Mouse (Mus musculus): ENCODE measurements around the gene Cttnbp2.
A peak's percentile ranks its signal among the peaks of the same experiment; 100 is the strongest.

Cttnbp2 gene

GRCm38 (mm10) chr6:18514480-18515352, at the start of gene Cttnbp2:
Gene Cttnbp2, minus strand, starts transcription at chr6:18514843.
- peak; percentile 74 for DNase-seq (ENCODE audit: low spot score)

- no peak for DNase-seq (ENCODE audit: low spot score)
Measured at GRCm38 (mm10) chr6:18559019-18559418, 44.4 kb upstream of the Cttnbp2 start.

DNA sequence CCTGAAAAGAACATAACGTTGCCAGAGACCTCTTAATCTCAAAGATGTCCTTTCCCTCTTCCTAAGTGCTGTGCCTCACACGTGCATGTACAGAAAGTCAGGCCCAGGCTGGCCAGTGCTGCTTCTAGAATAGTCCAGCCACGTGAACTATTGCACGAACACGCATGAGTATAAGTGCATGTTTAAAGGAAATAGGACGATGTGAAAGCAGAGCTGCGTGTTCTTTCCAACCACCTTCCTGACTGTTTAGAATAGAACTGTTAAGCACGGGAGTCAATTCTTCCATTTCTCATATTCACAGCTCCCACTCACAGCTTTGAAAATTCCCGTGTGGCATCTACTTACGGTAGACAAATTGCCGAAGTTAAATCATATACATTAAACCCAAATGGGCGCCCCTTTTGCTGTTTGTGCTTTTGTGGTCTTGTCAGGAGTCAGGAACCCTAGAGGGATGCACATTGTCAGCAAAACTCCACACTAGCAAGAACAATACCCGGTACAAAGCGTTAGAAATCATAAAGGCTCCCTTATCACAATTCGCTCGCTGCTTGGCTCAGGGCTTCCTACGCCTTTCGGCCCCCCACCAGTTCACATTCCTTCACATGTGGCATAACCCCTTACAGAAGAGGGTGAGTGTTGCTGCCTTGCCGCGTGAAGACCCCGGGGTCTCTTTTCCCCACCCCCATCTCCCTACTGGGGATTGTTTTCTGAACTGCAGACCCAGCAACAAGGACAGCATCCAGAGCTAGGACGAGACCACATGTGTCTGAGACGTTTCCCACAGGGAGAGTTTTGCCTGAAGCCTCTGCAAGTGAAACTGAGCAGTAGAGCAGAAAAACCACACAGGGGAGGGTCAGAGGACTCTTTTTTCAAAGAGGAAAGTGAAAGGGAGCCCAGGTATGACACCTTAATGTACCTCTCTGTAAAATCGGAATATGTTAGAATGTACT, 33.1 kb upstream of the Cttnbp2 start:
- no peak for DNase-seq (ENCODE audit: low spot score)

GRCm38 (mm10) chr6:18543878-18544277, 29.2 kb upstream of the Cttnbp2 start:
- no peak for DNase-seq (ENCODE audit: low spot score)

- no peak for DNase-seq (ENCODE audit: low spot score)
Measured at GRCm38 (mm10) chr6:18540396-18540795, 25.8 kb upstream of the Cttnbp2 start.

GRCm38 (mm10) chr6:18530394-18530793, 15.8 kb upstream of the Cttnbp2 start:
- no peak for DNase-seq (ENCODE audit: low spot score)

GRCm38 (mm10) chr6:18517626-18518025, 3.0 kb upstream of the Cttnbp2 start:
- DNase-seq (ENCODE audit: low spot score), result no peak

DNA sequence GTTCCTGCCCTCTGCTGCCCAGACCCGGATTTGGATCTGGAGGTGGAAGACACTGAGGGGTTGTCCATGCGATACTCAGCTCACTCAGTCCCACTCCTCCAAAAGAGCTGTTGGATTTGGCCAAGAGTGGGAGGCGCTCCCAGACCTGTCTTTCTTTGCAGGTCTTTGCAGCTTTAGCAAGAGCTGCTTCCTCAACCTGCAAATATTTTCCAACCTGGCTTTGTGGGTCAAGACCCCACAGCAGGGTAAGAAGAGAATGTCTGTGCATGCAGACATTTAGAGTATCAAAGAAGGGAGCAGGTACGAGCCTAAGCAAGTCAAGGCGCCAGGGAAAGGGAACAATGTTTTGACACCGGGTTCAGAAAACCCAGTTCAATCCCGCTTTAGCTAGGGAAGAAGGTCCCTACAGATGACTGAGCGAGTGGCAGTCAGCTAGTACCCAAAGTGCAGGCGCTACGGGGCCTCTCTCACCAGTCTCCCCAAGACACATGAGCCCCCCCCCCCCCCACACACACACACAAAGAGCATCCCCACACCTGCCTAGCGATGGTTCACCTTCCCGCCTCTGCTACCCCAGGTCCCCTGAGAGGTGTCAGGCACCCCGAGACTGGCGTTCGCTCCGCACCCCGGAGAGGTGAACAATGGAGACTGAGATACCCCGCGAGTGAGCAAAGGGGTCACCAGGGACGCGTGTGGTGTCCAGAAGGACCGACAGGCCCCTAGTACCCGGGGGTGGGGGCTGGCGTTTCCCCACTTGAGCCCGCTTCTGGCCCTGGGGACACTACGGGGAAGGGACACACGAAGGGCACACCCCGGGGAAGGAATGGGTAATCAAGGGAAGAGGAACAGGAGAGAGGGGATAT, 801 bp downstream of the Cttnbp2 start:
- no peak for DNase-seq (ENCODE audit: low spot score)

DNA sequence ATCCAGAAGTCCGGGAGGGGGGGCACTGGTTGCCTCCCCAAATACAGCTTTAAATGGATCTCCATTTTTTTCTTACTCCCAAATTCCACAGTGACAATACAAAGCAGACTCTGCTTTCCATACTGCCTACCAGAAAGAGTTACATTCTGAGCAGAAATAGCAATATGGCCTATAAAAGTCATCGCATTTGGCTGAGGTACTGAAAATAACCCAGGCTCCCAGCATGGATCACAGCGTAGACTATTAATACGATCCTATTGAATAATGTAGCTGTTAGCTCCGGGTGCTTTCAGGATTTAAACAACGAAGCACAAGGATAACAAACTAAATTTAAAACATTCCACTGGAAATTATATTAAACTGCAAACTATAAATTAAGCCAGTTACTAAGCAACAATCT, 2.8 kb downstream of the Cttnbp2 start:
- DNase-seq (ENCODE audit: low spot score), result no peak

GRCm38 (mm10) chr6:18508036-18508435, 6.6 kb downstream of the Cttnbp2 start:
- DNase-seq (ENCODE audit: low spot score), result no peak

DNA sequence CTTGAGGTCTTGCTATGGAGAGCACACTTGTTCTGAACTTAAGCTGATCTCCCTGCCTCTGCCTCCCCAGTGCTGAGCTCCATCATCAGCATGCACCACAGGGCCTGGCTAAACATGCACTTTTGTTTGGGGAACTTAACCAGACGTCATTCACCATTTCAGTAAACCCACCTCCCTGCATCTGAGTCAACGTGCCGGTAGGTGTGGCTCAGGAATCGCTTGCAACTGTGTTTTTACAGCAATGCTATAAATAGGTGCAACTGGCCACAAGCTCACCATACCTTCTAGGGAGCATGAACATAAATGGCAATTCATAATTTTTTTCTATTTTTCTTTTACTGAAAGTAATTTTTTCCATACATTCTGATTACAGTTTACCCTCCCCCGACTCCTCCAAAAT, 14.8 kb downstream of the Cttnbp2 start:
- no peak for DNase-seq (ENCODE audit: low spot score)

GRCm38 (mm10) chr6:18492977-18493376, 21.7 kb downstream of the Cttnbp2 start:
- DNase-seq (ENCODE audit: low spot score), result no peak

DNA sequence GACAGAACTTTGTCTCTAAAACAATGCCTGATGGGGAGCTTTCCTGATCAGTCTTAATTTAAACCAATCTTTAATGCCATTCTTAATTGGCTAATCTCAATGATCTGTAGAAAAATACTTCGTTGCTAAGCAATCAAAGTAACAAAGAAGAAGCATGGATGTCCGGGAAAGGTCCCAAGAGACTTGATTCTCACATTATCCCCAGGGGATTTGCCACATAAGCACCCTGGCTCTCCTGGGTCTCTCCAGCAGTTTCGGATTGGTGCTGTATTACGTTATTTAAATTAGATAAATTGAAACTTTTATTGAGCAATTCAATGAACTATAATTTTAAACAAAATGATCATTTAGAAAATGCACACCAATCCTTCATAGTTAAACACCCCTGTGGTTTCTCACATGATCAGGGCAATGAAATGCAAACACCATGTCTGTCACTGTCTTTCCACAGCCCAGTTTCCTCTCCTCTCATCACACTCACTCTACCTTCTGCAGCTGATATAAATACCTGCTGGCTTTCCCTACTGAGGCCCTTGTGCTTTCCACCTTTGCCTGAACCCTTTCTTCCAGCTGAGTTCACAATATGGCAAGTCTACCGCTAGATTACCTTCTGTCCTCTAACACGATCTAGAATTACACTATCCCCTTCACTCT, 22.3 kb downstream of the Cttnbp2 start:
- no peak for DNase-seq (ENCODE audit: low spot score)

GRCm38 (mm10) chr6:18485087-18485486, 29.6 kb downstream of the Cttnbp2 start:
- DNase-seq (ENCODE audit: low spot score), result no peak

- DNase-seq (ENCODE audit: low spot score), result no peak
Measured at GRCm38 (mm10) chr6:18484061-18484460, 30.6 kb downstream of the Cttnbp2 start.

- no peak for DNase-seq (ENCODE audit: low spot score)
Measured at GRCm38 (mm10) chr6:18482546-18482945, 32.1 kb downstream of the Cttnbp2 start.

- DNase-seq (ENCODE audit: low spot score), result no peak
Measured at GRCm38 (mm10) chr6:18481781-18482180, 32.9 kb downstream of the Cttnbp2 start.

DNA sequence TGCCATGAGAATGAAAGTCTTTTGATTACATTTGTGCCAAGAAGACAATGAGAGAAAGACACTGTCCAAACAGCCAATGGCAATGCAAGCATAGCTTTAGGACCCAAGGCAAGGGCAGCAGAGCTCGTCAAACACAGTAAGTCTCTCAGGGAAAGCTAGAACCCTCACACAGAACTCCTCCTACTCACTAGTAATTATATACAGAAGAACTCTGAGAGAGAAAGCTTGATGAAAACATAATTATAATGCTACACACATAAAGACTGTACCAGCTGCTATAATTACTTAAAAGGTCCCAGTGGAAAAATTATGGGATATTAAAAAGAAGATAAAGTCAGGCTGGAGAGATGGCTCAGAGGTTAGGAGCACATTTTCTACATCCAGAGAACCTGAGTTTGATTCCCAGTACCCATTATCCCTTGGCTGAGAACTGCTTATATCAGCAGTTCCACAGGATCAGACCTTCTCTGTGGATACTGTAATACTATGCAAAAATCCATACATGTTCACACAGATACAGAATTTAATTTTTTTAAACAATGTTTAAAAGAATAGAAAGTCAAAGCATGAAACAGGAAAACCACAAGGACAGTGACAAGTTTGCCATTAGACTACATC, 37.2 kb downstream of the Cttnbp2 start:
- no peak for DNase-seq (ENCODE audit: low spot score)

GRCm38 (mm10) chr6:18474983-18475382, 39.7 kb downstream of the Cttnbp2 start:
- DNase-seq (ENCODE audit: low spot score), result no peak

DNA sequence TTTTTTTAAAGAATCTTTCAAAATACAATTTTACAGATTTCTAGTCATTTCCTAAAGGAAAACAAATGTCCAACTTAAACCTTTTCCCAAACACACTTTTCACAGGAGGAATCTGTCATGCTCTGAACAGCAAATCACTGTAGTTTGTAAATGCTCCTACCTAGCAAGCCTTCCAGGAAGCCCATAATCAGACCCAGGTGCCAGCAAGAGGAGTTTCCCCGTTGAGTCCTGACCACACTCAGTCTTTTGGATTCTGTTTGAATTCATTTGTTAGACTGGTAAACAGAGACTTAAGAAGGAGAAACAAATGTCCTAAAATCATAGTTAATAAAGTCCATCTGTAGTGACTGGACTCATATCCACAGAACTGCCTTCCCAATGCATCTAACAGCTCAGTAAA, 40.1 kb downstream of the Cttnbp2 start:
- no peak for DNase-seq (ENCODE audit: low spot score)

GRCm38 (mm10) chr6:18469206-18469605, 45.4 kb downstream of the Cttnbp2 start:
- DNase-seq (ENCODE audit: low spot score), result no peak
